Comparison of ENCODE assay signal across 8 mouse cellular contexts in genomic region chr1:14506201-14506830, GRCm38 (mm10).
DNase-seq lines count a peak whose midpoint lies in the region; ATAC-seq lines count a peak whose summit lies in the region.

No protein-coding gene starts in this region.

- H3K9me3 ChIP-seq in lung, embryonic 16.5 days (ENCODE audit: control insufficient read depth, low read length): no peaks in the 10 kb centered on the region
- no peaks in the 10 kb centered on the region for H3K9me3 ChIP-seq in midbrain, embryonic 13.5 days

- no peak overlapping the region for H3K27ac ChIP-seq in lung, embryonic 16.5 days (ENCODE audit: low read length)
- no peak overlapping the region for H3K27ac ChIP-seq in midbrain, embryonic 13.5 days

- peak; percentile 89 for ATAC-seq in lung, embryonic 16.5 days (ENCODE audit: low read depth)
- ATAC-seq in granulocyte monocyte progenitor cell, adult 5-6 weeks (replicated peaks; ENCODE audit: poor library complexity, severe bottlenecking): peak; percentile 76
- peak; percentile 94 for ATAC-seq in midbrain, embryonic 13.5 days
- no peak for ATAC-seq in activated CD4-positive, CD25-positive, alpha-beta regulatory T cell, adult 4 months

- DNase-seq in lung, adult 18-20 months: no peak
- peak; percentile 85 for DNase-seq in embryo, embryonic 10.5 days (ENCODE audit: low spot score)
- peak; percentile 4 to 14 for DNase-seq in kidney, postnatal 36 days
- DNase-seq in thymus, postnatal 25 days: no peak

- no peaks in the 10 kb centered on the region for H3K36me3 ChIP-seq in lung, embryonic 16.5 days (ENCODE audit: control insufficient read depth, insufficient read depth, low read length)
- H3K36me3 ChIP-seq in midbrain, embryonic 13.5 days: no peaks in the 10 kb centered on the region

- H3K4me3 ChIP-seq in lung, embryonic 16.5 days (ENCODE audit: low read length): peak overlapping the region; percentile 51
- H3K4me3 ChIP-seq in midbrain, embryonic 13.5 days (replicated peaks): peak overlapping the region; percentile 41

- H3K27me3 ChIP-seq in lung, embryonic 16.5 days (ENCODE audit: control insufficient read depth, insufficient read depth, low read depth, low read length): peaks cover 48% of the 10 kb centered on the region
- peaks cover 89% of the 10 kb centered on the region for H3K27me3 ChIP-seq in midbrain, embryonic 13.5 days

- H3K4me2 ChIP-seq in lung, embryonic 16.5 days (ENCODE audit: low read depth, low read length): peak overlapping the region; percentile 94
- peak overlapping the region; percentile 68 for H3K4me2 ChIP-seq in midbrain, embryonic 13.5 days (replicated peaks)

- H3K4me1 ChIP-seq in lung, embryonic 16.5 days (replicated peaks; ENCODE audit: control insufficient read depth, insufficient read depth, low read length): peaks cover 14% of the 10 kb centered on the region
- H3K4me1 ChIP-seq in midbrain, embryonic 13.5 days (replicated peaks): peaks cover 24% of the 10 kb centered on the region

- under 1% methylated on average over 34 of the region's 34 CpGs for WGBS in lung, embryonic 16.5 days
- WGBS in midbrain, embryonic 13.5 days: 1% methylated on average over 25 of the region's 34 CpGs

- peak overlapping the region; percentile 41 for H3K9ac ChIP-seq in lung, embryonic 16.5 days (ENCODE audit: low read length)
- peak overlapping the region; percentile 21; the same call in 1 of the 2 replicates for H3K9ac ChIP-seq in midbrain, embryonic 13.5 days (replicated peaks)

Comparison
In these comparisons a context has a peak if more than half of its experiments do, and no peak if none do; other contexts are left out.
1. DNase-seq: peak in embryo, embryonic 10.5 days (single experiment) and kidney, postnatal 36 days (2 of 2); none in lung, adult 18-20 months (0 of 2) and thymus, postnatal 25 days (single experiment).